Mouse (Mus musculus) lung, postnatal 0 days (tissue): ENCODE results near the gene Gm20479.

Source experiments
- CTCF ChIP-seq: IDR thresholded peaks from 2 replicates; pipeline ENCODE4 v1.5.1; 2016; ENCODE audit warnings: antibody characterized with exemption, mild to moderate bottlenecking
- EP300 ChIP-seq: IDR thresholded peaks from 2 replicates; pipeline ENCODE4 v1.6.1; 2016; ENCODE audit warnings: antibody characterized with exemption, mild to moderate bottlenecking, control low read depth

DNA sequence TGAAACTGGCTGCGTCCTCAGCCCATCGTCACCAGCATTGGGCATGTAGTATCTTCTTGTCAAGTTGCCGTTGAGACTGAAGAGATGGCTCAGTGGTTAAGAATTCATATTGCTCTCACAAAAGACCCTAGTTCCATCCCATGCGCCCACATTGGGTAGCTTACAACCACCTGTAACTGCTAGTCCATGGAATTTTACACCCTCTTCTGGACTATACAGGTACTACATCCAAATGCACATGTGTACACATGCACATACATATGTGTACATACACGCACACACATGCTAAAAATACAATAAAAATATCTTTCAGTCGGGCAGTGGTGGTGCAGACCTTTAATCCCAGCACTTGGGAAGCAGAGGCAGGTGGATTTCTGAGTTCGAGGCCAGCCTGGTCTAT is 49.3 kb upstream of the Gm20479 start:
- TF ChIP-seq CTCF (peak; percentile 39; the same call in 1 of the 2 replicates), EP300 (no peak)
